Mouse (Mus musculus) lung, adult 2 months (tissue): ENCODE data around the gene Pdzrn3.

ENCODE experiments used
- CTCF ChIP-seq: fragments of 200-500 bp; IDR thresholded peaks from 2 replicates; pipeline ENCODE4 v1.5.1; 2011; ENCODE audit warnings: mild to moderate bottlenecking, low read length, control low read depth; ENCODE audit not compliant: insufficient read depth
- POLR2A ChIP-seq: fragments of 200-500 bp; IDR thresholded peaks from 2 replicates; pipeline ENCODE4 v1.6.1; 2011; ENCODE audit warnings: low read depth, mild to moderate bottlenecking, control low read depth, low read length, borderline replicate concordance; ENCODE audit errors: extremely low read depth

GRCm38 (mm10) chr6:101384958-101385357 lies 7.3 kb upstream of the Pdzrn3 start:
- TF ChIP-seq POLR2A (no peak), CTCF (no peak)
